Mouse (Mus musculus) bone marrow macrophage, adult 2 months (primary cell): ENCODE measurements around the gene Ntrk3.

Source experiments
- CTCF ChIP-seq: IDR thresholded peaks from 2 replicates; pipeline ENCODE4 v1.5.1; 2012; ENCODE audit warnings: low read depth, mild to moderate bottlenecking, low read length, moderate library complexity
- POLR2A ChIP-seq: IDR thresholded peaks from 2 replicates; pipeline ENCODE4 v1.6.1; 2012; ENCODE audit warnings: mild to moderate bottlenecking, low read depth, low read length, borderline replicate concordance

GRCm38 (mm10) chr7:78297290-78297689 is 440.5 kb downstream of the Ntrk3 start:
- TF ChIP-seq CTCF = no peak
- no peak for TF ChIP-seq POLR2A
